Mouse (Mus musculus) lung, adult 2 months (tissue): ENCODE results near the gene Asb8.

Experiments
- CTCF ChIP-seq: fragments of 200-500 bp; IDR thresholded peaks from 2 replicates; pipeline ENCODE4 v1.5.1; 2011; ENCODE audit warnings: mild to moderate bottlenecking, low read length, control low read depth; ENCODE audit not compliant: insufficient read depth
- POLR2A ChIP-seq: fragments of 200-500 bp; IDR thresholded peaks from 2 replicates; pipeline ENCODE4 v1.6.1; 2011; ENCODE audit warnings: low read depth, mild to moderate bottlenecking, control low read depth, low read length, borderline replicate concordance; ENCODE audit errors: extremely low read depth

GRCm38 (mm10) chr15:98153625-98154024 is 11.8 kb downstream of the Asb8 start:
- TF ChIP-seq CTCF (peak; percentile 30; the same call in 1 of the 2 replicates), POLR2A (no peak)
